Mouse (Mus musculus): ENCODE results near the gene Prkg2.

The Prkg2 gene

DNA sequence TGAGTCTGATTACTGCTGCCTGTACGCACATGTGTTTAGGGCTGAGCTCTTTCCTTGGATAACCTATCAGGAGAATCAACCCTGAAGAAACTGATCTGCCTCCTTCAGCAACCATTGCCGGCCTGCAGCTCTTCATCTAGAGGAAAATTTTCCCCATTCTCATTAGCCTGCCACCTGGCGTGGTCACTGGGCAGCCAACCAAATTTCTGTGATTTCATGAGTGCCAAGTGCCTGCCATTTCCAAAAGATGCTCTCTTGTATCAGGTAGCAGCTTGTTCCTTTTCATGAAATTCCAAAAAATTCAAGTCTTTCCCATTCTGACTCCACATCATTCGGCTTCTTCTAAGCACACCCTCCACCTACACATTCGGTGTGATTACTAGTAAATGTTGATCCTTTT, 136.2 kb downstream of the Prkg2 start:
- in situ Hi-C loops (cut with MboI): no loop called here

DNA sequence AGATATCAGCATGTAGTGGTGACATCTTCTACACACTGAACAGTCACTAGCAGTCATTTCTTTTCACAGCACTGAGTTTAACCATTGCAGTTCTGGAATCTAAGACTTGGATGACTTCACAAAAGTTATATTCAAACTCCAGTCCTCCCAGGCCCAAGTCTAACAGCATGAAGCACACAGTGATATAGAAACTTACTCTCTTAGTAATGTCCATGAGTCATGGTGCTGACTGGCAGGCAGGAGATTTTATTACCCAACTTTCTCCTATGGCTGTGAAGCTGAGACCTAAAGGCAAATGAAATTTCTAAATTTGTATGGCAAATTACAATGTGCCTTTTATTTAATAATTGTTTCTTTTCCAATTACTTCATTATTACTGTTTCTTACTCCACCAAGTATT, 139.2 kb downstream of the Prkg2 start:
- in situ Hi-C loops (cut with MboI): no loop called here

DNA sequence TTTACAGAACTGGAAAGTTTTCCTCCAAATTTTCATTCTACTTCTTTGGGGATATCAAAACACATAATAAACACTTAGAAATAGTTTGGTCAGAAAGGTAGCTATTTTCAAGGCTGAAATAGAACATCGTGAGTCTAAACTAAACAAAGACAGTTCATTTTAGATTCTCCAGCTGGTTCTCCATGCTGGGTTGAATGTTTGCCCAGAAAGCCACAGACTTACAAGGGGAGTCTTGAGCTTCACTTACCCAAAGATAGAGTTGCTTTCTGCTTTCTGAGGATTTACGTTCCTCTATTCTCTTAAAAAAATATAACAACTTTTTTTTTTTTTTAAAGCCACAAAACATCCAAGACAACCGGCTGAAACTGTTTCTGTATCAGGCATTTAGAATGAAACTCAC, 142.9 kb downstream of the Prkg2 start:
- in situ Hi-C loops (cut with MboI): no loop called here

DNA sequence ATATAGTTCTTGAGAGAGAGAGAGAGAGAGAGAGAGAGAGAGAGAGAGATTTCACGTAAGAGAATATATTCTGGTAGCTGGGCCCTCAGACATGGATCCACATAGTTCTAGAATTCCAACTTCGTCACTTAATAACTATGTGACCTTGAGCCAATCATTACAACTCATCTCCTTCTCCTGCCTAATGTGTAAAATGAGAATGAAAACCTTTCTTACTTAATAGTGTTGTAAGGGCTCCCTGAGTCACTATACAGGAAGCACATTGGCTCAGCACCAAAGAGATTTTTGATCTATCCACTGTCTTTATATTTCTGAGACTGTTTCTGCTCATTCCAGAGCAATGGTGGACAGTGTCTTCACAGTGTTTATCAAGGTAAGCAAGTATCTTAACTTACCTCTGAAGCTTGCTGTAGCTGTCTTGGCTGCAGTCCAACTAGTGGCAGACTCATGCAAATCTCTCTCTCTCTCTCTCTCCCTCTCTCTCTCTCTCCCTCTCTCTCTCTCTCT, 146.6 kb downstream of the Prkg2 start:
- in situ Hi-C loops (cut with MboI): no loop called here

DNA sequence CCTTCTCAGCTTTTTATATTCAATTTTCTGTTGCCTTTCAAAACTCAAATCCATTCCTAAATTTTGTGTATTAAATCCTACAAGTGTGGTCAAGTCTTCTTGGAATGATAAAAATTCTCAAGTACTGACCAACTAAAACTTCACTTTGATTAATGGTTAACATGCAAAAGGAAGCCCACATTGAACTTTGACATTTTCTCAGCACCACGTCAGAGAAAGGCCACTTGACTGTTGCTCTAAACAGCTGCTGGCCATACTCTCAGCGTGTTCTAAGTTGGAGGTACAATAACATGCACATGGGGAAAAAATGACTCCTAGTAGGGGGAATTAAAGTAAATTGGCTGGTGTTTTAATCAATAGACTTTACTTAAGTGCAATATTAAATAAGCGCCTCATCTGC, 155.1 kb downstream of the Prkg2 start:
- in situ Hi-C loops (cut with MboI): no loop called here
